Mouse (Mus musculus) cerebellum, postnatal 4 days (tissue): Measurements from ENCODE around the gene Maz.

Source experiments
- DNase-seq, 2 experiments: peaks; one replicate each; pipeline ENCODE4 v3.0.0; 2022; ENCODE audit warnings: low spot score in 2 of 2, mixed read lengths in 1 of 2

The Maz gene

GRCm38 (mm10) chr7:127008239-127009019 is 18.4 kb downstream of the Maz start:
- DNase-seq = peak in 1 of 2 experiments; percentile 61

GRCm38 (mm10) chr7:127007313-127008024 is 19.4 kb downstream of the Maz start:
- DNase-seq = no peak

- DNase-seq = no peak
Measured at GRCm38 (mm10) chr7:127004122-127004875, 22.5 kb downstream of the Maz start.

- no peak for DNase-seq
Measured at GRCm38 (mm10) chr7:127003620-127004019, 23.2 kb downstream of the Maz start.

GRCm38 (mm10) chr7:126999568-126999967 is 27.3 kb downstream of the Maz start:
- no peak for DNase-seq

- no peak for DNase-seq
Measured at GRCm38 (mm10) chr7:126996449-126996848, 30.4 kb downstream of the Maz start.

GRCm38 (mm10) chr7:126988816-126989215 is 38.0 kb downstream of the Maz start:
- DNase-seq = no peak

GRCm38 (mm10) chr7:126986319-126986718 is 40.5 kb downstream of the Maz start:
- peak in 1 of 2 experiments; percentile 27 for DNase-seq

- no peak for DNase-seq
Measured at GRCm38 (mm10) chr7:126984667-126985444, 42.0 kb downstream of the Maz start.

- no peak for DNase-seq
Measured at GRCm38 (mm10) chr7:126983113-126983512, 43.7 kb downstream of the Maz start.

- DNase-seq = no peak
Measured at GRCm38 (mm10) chr7:126982054-126982453, 44.8 kb downstream of the Maz start.

GRCm38 (mm10) chr7:126981601-126982000 is 45.2 kb downstream of the Maz start:
- DNase-seq = no peak

- no peak for DNase-seq
Measured at GRCm38 (mm10) chr7:126978841-126979240, 48.0 kb downstream of the Maz start.

GRCm38 (mm10) chr7:126976878-126977459 is 49.9 kb downstream of the Maz start:
- DNase-seq = no peak

GRCm38 (mm10) chr7:126975950-126976866 is 50.6 kb downstream of the Maz start, which contains the start of gene Cdiptos:
Gene Cdiptos (minus strand): TSS chr7:126976098.
- DNase-seq = peak; percentile 96 to 98

- no peak for DNase-seq
Measured at GRCm38 (mm10) chr7:126975893-126975949, 51.1 kb downstream of the Maz start, which contains the start of gene Cdipt. Gene Cdipt (plus strand): TSS chr7:126975914.

- DNase-seq = no peak
Measured at GRCm38 (mm10) chr7:126975493-126975892, 51.3 kb downstream of the Maz start.
